Mouse (Mus musculus): ENCODE measurements at regions not wholly inside any gene's neighbourhood (a gene's known extent, or its start where the extent isn't known, plus 50 kb on each side); places are given as distances from the start of the nearest gene placed in this dataset.

- Histone ChIP-seq H3K9me3 (ENCODE audit: control insufficient read depth, low read length) (no peaks in the 10 kb centered on the region), H3K4me3 (ENCODE audit: low read depth, low read length) (no peak overlapping the region), H3K36me3 (ENCODE audit: control insufficient read depth, insufficient read depth, low read length) (no peaks in the 10 kb centered on the region), H3K9ac (ENCODE audit: low read depth, low read length) (no peak overlapping the region), H3K4me2 (ENCODE audit: low read depth, low read length) (no peak overlapping the region), H3K27ac (replicated peaks; ENCODE audit: low read depth, low read length) (no peak overlapping the region), H3K4me1 (ENCODE audit: control insufficient read depth, insufficient read depth, low read length) (no peaks in the 10 kb centered on the region), H3K27me3 (replicated peaks; ENCODE audit: control insufficient read depth, insufficient read depth, low read length) (no peaks in the 10 kb centered on the region)
- ATAC-seq (ENCODE audit: low read depth) (0 out of 2 replicates have a peak, but pooled peaks have one; percentile 9), DNase-seq (ENCODE audit: low spot score) (no peak)
- 76% methylated on average over 11 of the region's 11 CpGs for WGBS
These were observed 377.0 kb upstream of the B3galt2 start for GRCm38 (mm10) chr1:143263263-143264038.

DNA sequence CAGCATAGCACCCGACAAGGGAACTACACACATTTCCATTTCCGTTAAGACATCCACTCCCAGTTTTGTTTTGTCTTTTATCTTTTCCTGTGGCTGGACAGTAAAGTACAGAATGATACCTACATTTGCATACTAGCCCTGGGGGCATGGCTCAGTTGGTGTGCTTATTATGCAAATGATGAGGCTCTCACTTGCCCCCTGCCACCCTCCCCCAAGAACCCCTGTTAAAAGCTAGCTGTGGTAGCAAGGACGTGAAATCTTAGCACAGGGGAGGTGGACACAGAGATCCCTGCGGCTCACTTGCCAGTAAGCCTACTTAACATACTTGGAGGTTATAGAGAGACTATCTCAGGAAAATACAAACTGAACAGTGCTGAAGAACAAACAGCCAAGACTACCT is 375.2 kb upstream of the B3galt2 start:
- no peak for DNase-seq (ENCODE audit: low spot score)
- H3K4me2 ChIP-seq (ENCODE audit: low read depth, low read length) = no peak overlapping the region
- H3K9me3 ChIP-seq (ENCODE audit: control insufficient read depth, low read length) = no peaks in the 10 kb centered on the region
- H3K4me3 ChIP-seq (ENCODE audit: low read depth, low read length) = no peak overlapping the region
- H3K36me3 ChIP-seq (ENCODE audit: control insufficient read depth, insufficient read depth, low read length) = no peaks in the 10 kb centered on the region
- WGBS = 66% methylated on average over 4 of the region's 4 CpGs
- H3K9ac ChIP-seq (ENCODE audit: low read depth, low read length) = no peak overlapping the region
- H3K27me3 ChIP-seq (replicated peaks; ENCODE audit: control insufficient read depth, insufficient read depth, low read length) = no peaks in the 10 kb centered on the region
- no peaks in the 10 kb centered on the region for H3K4me1 ChIP-seq (ENCODE audit: control insufficient read depth, insufficient read depth, low read length)
- ATAC-seq (ENCODE audit: low read depth) = no peak
- no peak overlapping the region for H3K27ac ChIP-seq (replicated peaks; ENCODE audit: low read depth, low read length)

- H3K27me3 ChIP-seq (replicated peaks; ENCODE audit: control insufficient read depth, insufficient read depth, low read length) = no peaks in the 10 kb centered on the region
- no peak overlapping the region for H3K4me3 ChIP-seq (ENCODE audit: low read depth, low read length)
- WGBS = 95% methylated on average over 3 of the region's 3 CpGs
- ATAC-seq (ENCODE audit: low read depth) (no peak), DNase-seq (ENCODE audit: low spot score) (no peak)
- no peaks in the 10 kb centered on the region for H3K4me1 ChIP-seq (ENCODE audit: control insufficient read depth, insufficient read depth, low read length)
- no peak overlapping the region for H3K4me2 ChIP-seq (ENCODE audit: low read depth, low read length)
- H3K27ac ChIP-seq (replicated peaks; ENCODE audit: low read depth, low read length) = no peak overlapping the region
- H3K36me3 ChIP-seq (ENCODE audit: control insufficient read depth, insufficient read depth, low read length) = no peaks in the 10 kb centered on the region
- H3K9ac ChIP-seq (ENCODE audit: low read depth, low read length) = no peak overlapping the region
- no peaks in the 10 kb centered on the region for H3K9me3 ChIP-seq (ENCODE audit: control insufficient read depth, low read length)
These were observed 354.0 kb upstream of the B3galt2 start for GRCm38 (mm10) chr1:143286274-143286967.

- Histone ChIP-seq H3K4me2 (ENCODE audit: low read depth, low read length) (no peak overlapping the region), H3K27me3 (replicated peaks; ENCODE audit: control insufficient read depth, insufficient read depth, low read length) (no peaks in the 10 kb centered on the region), H3K4me1 (ENCODE audit: control insufficient read depth, insufficient read depth, low read length) (no peaks in the 10 kb centered on the region), H3K4me3 (ENCODE audit: low read depth, low read length) (no peak overlapping the region), H3K9ac (ENCODE audit: low read depth, low read length) (no peak overlapping the region), H3K36me3 (ENCODE audit: control insufficient read depth, insufficient read depth, low read length) (no peaks in the 10 kb centered on the region), H3K9me3 (ENCODE audit: control insufficient read depth, low read length) (no peaks in the 10 kb centered on the region), H3K27ac (replicated peaks; ENCODE audit: low read depth, low read length) (no peak overlapping the region)
- DNase-seq (ENCODE audit: low spot score) (no peak), ATAC-seq (ENCODE audit: low read depth) (no peak)
- 74% methylated on average over 2 of the region's 2 CpGs for WGBS
These were observed 353.0 kb upstream of the B3galt2 start for GRCm38 (mm10) chr1:143287448-143287847.

DNA sequence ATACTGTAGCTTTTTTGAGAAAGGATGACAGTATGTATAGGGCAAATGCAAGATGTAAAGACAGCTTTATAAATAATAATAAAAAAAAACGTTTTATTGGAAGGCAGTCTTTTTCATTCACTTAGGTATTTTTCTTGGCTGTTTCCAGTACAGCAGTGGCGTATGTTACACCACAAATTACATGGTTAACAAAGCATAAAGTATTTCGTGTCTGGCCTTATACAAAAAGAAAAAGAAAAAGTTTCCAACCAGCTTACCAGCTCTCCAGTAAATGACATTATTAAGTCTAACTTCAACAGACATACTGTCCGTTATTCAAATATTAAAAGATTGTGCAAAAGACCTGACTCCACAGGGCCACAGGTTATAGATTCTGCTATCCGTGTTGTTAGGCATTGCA is 343.9 kb upstream of the B3galt2 start:
- ATAC-seq (ENCODE audit: low read depth) = no peak
- H3K9ac ChIP-seq (ENCODE audit: low read depth, low read length) = no peak overlapping the region
- H3K4me1 ChIP-seq (ENCODE audit: control insufficient read depth, insufficient read depth, low read length) = no peaks in the 10 kb centered on the region
- H3K27me3 ChIP-seq (replicated peaks; ENCODE audit: control insufficient read depth, insufficient read depth, low read length) = no peaks in the 10 kb centered on the region
- H3K4me2 ChIP-seq (ENCODE audit: low read depth, low read length) = no peak overlapping the region
- H3K9me3 ChIP-seq (ENCODE audit: control insufficient read depth, low read length) = no peaks in the 10 kb centered on the region
- no peaks in the 10 kb centered on the region for H3K36me3 ChIP-seq (ENCODE audit: control insufficient read depth, insufficient read depth, low read length)
- no peak overlapping the region for H3K4me3 ChIP-seq (ENCODE audit: low read depth, low read length)
- DNase-seq (ENCODE audit: low spot score) = no peak
- 58% methylated on average over 5 of the region's 5 CpGs for WGBS
- no peak overlapping the region for H3K27ac ChIP-seq (replicated peaks; ENCODE audit: low read depth, low read length)

DNA sequence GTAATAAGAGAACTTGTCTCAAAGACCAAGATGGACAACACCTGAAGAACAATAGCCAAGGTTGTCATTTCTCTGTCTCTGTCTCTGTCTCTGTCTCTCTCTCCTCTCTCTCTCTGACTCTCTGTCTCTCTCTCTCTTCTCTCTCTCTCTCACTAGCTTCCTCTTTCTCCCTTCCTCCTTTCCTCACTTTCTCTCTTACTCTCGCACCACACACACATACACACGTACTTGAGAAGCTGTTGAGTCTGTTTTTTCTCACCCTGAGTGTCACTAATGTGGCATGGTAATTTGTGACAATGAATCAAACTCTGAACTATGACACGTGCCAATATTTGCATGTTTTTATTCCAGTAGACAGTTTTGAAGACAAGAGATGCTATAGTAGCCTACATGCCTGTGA is 333.1 kb upstream of the B3galt2 start:
- H3K27ac ChIP-seq (replicated peaks; ENCODE audit: low read depth, low read length) = no peak overlapping the region
- 71% methylated on average over 3 of the region's 3 CpGs for WGBS
- no peak overlapping the region for H3K9ac ChIP-seq (ENCODE audit: low read depth, low read length)
- no peaks in the 10 kb centered on the region for H3K4me1 ChIP-seq (ENCODE audit: control insufficient read depth, insufficient read depth, low read length)
- H3K27me3 ChIP-seq (replicated peaks; ENCODE audit: control insufficient read depth, insufficient read depth, low read length) = no peaks in the 10 kb centered on the region
- DNase-seq (ENCODE audit: low spot score) (no peak), ATAC-seq (ENCODE audit: low read depth) (no peak)
- no peaks in the 10 kb centered on the region for H3K9me3 ChIP-seq (ENCODE audit: control insufficient read depth, low read length)
- H3K36me3 ChIP-seq (ENCODE audit: control insufficient read depth, insufficient read depth, low read length) = no peaks in the 10 kb centered on the region
- H3K4me2 ChIP-seq (ENCODE audit: low read depth, low read length) = no peak overlapping the region
- H3K4me3 ChIP-seq (ENCODE audit: low read depth, low read length) = no peak overlapping the region

DNA sequence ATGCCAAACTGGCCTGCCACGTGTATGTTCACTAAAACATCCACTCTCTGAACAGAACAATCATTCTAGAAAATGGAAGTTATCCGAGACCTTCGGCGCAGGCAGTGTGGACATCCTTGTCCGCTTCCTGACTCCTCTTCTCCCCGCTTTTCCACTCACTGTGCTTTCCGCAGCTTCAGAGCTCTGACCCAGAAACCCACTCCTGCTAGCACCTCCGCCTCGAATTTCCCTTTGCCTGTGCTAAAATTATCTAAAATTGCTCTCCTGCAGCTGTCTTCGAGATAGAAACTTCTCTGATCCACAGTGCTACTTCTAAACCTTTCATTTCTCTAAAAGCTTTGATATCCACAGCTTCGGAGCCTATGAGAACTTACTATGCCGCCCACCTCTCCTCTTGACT is 322.1 kb upstream of the B3galt2 start:
- 83% methylated on average over 12 of the region's 12 CpGs for WGBS
- no peaks in the 10 kb centered on the region for H3K4me1 ChIP-seq (ENCODE audit: control insufficient read depth, insufficient read depth, low read length)
- H3K9me3 ChIP-seq (ENCODE audit: control insufficient read depth, low read length) = no peaks in the 10 kb centered on the region
- no peaks in the 10 kb centered on the region for H3K36me3 ChIP-seq (ENCODE audit: control insufficient read depth, insufficient read depth, low read length)
- H3K27ac ChIP-seq (replicated peaks; ENCODE audit: low read depth, low read length) = no peak overlapping the region
- H3K27me3 ChIP-seq (replicated peaks; ENCODE audit: control insufficient read depth, insufficient read depth, low read length) = no peaks in the 10 kb centered on the region
- no peak overlapping the region for H3K4me2 ChIP-seq (ENCODE audit: low read depth, low read length)
- H3K4me3 ChIP-seq (ENCODE audit: low read depth, low read length) = no peak overlapping the region
- DNase-seq (ENCODE audit: low spot score) (no peak), ATAC-seq (ENCODE audit: low read depth) (no peak)
- H3K9ac ChIP-seq (ENCODE audit: low read depth, low read length) = no peak overlapping the region

DNA sequence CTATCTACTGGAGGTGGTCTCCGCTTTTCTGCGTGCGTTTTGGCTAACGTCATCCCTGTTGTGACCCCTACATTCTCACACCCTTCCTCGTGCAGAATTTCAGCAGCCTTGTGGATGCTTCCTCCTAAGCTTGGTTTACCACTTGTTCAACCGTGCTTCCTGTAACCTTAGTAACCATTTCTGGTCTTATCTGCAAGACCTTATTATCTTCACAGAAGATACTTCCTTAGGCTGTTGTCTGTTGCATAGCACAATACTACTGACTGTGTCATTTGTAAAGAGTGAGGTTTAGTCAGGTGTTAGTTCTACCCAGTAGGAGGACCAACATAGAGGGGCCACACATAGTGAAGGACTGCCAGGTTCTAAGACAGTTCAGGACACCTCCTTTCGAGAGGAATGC is 320.9 kb upstream of the B3galt2 start:
- no peak overlapping the region for H3K9ac ChIP-seq (ENCODE audit: low read depth, low read length)
- no peaks in the 10 kb centered on the region for H3K36me3 ChIP-seq (ENCODE audit: control insufficient read depth, insufficient read depth, low read length)
- H3K27ac ChIP-seq (replicated peaks; ENCODE audit: low read depth, low read length) = no peak overlapping the region
- no peaks in the 10 kb centered on the region for H3K4me1 ChIP-seq (ENCODE audit: control insufficient read depth, insufficient read depth, low read length)
- DNase-seq (ENCODE audit: low spot score) = no peak
- H3K9me3 ChIP-seq (ENCODE audit: control insufficient read depth, low read length) = no peaks in the 10 kb centered on the region
- no peaks in the 10 kb centered on the region for H3K27me3 ChIP-seq (replicated peaks; ENCODE audit: control insufficient read depth, insufficient read depth, low read length)
- WGBS = 89% methylated on average over 7 of the region's 7 CpGs
- no peak overlapping the region for H3K4me3 ChIP-seq (ENCODE audit: low read depth, low read length)
- ATAC-seq (ENCODE audit: low read depth) = no peak
- no peak overlapping the region for H3K4me2 ChIP-seq (ENCODE audit: low read depth, low read length)

DNA sequence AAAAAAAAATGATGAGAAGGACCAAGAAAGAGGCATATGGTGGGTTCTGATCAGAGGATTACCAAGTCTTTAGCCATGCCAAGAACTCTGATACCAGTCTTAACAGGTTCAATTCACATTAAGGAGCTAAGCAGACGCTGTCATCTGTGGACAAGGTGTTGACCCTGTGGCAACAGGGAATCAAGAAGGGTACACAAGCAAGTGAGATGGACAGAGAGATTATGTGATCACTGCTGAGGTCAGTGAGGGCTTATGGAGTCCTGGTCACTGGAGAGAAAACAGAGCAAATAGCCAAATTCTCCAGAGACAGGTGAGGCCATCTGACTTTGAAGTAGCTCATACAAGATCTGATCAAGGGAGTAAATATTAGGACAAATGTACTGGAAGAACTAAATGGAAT is 289.1 kb upstream of the B3galt2 start:
- Histone ChIP-seq H3K9ac (ENCODE audit: low read depth, low read length) (no peak overlapping the region), H3K27me3 (replicated peaks; ENCODE audit: control insufficient read depth, insufficient read depth, low read length) (no peaks in the 10 kb centered on the region), H3K4me3 (ENCODE audit: low read depth, low read length) (no peak overlapping the region), H3K27ac (replicated peaks; ENCODE audit: low read depth, low read length) (no peak overlapping the region), H3K4me2 (ENCODE audit: low read depth, low read length) (no peak overlapping the region), H3K9me3 (ENCODE audit: control insufficient read depth, low read length) (no peaks in the 10 kb centered on the region), H3K36me3 (ENCODE audit: control insufficient read depth, insufficient read depth, low read length) (no peaks in the 10 kb centered on the region), H3K4me1 (ENCODE audit: control insufficient read depth, insufficient read depth, low read length) (no peaks in the 10 kb centered on the region)
- 50% methylated on average over 1 of the region's 1 CpGs for WGBS
- ATAC-seq (ENCODE audit: low read depth) (no peak), DNase-seq (ENCODE audit: low spot score) (no peak)
